Mouse (Mus musculus) embryonic facial prominence, embryonic 11.5 days (tissue): ENCODE results near the gene Hist1h3f. TPM values are rescaled to one million over a fixed set of nuclear protein-coding genes. Genes with fewer than 3 reads are reported as not detected.
A peak's percentile ranks its signal among the peaks of the same experiment; 100 is the strongest.
"Not testable (repeated sequence)": the region's sequence is repeated elsewhere in the genome, so short reads cannot be mapped to it uniquely, and the experiment has no call there.

Experiments
- ATAC-seq: fragments of 200-750 bp; cut with Nextera tagmentation; replicated peaks from 2 replicates; pipeline ENCODE4 v1.8.0; 2017; ENCODE audit warnings: low read depth; ENCODE audit not compliant: insufficient number of reproducible peaks, low FRiP score, low TSS enrichment
- DNase-seq: peaks from one replicate; pipeline ENCODE4 v3.0.0-alpha.2; 2015; ENCODE audit warnings: low spot score
- H3K27ac ChIP-seq: fragments of 300-500 bp; sonication (generic); replicated peaks from 2 replicates; pipeline ENCODE4 v1.5.1; 2014; ENCODE audit warnings: mild to moderate bottlenecking, low read depth, low read length, control low read depth
- H3K27me3 ChIP-seq: fragments of 300-500 bp; sonication (generic); 2 replicates; pipeline ENCODE4 v1.6.1; 2014; ENCODE audit warnings: mild to moderate bottlenecking, low read length, moderate library complexity, mixed read lengths; ENCODE audit not compliant: control insufficient read depth, insufficient read depth
- H3K36me3 ChIP-seq: fragments of 300-500 bp; sonication (generic); replicated peaks from 2 replicates; pipeline ENCODE4 v1.6.1; 2014; ENCODE audit warnings: low read depth, mild to moderate bottlenecking, low read length, moderate library complexity, mixed read lengths; ENCODE audit not compliant: control insufficient read depth, insufficient read depth
- H3K4me1 ChIP-seq: fragments of 300-500 bp; sonication (generic); 2 replicates; pipeline ENCODE4 v1.6.1; 2014; ENCODE audit warnings: low read length, mixed read lengths; ENCODE audit not compliant: control insufficient read depth, insufficient read depth
- H3K4me2 ChIP-seq: fragments of 300-500 bp; sonication (generic); 2 replicates; pipeline ENCODE4 v1.6.1; 2014; ENCODE audit warnings: low read depth, mild to moderate bottlenecking, control low read depth, low read length, moderate library complexity
- H3K4me3 ChIP-seq: fragments of 300-500 bp; sonication (generic); 2 replicates; pipeline ENCODE4 v1.5.1; 2014; ENCODE audit warnings: low read depth, low read length, control low read depth
- H3K9ac ChIP-seq: fragments of 300-500 bp; sonication (generic); replicated peaks from 2 replicates; pipeline ENCODE4 v1.6.1; 2014; ENCODE audit warnings: mild to moderate bottlenecking, control low read depth, low read length
- H3K9me3 ChIP-seq: fragments of 300-500 bp; sonication (generic); replicated peaks from 2 replicates; pipeline ENCODE4 v1.6.1; 2016; ENCODE audit warnings: mild to moderate bottlenecking, low read length, inconsistent platforms, mixed read lengths; ENCODE audit not compliant: control insufficient read depth
- WGBS: fragments of 180-500 bp; shearing (Covaris S2); extraction: QIAGEN DNeasy Blood & Tissue Kit; methylation state at CpG from one replicate; pipeline ENCODE4 v1.1.7; 2014; 5-methylcytosine and 5-hydroxymethylcytosine counted together
- polyA plus RNA-seq: library from polyadenylated mRNA; unstranded; fragments of >200 nt; fragmentation: Nextera tagmentation; extraction: Ambion mirVana; gene quantifications from 2 replicates; pipeline ENCODE4 v1.2.1, GENCODE M21; 2014

Hist1h3f gene
- polyA plus RNA-seq, 1 experiment from 2014 or later = 1.5 TPM

DNA sequence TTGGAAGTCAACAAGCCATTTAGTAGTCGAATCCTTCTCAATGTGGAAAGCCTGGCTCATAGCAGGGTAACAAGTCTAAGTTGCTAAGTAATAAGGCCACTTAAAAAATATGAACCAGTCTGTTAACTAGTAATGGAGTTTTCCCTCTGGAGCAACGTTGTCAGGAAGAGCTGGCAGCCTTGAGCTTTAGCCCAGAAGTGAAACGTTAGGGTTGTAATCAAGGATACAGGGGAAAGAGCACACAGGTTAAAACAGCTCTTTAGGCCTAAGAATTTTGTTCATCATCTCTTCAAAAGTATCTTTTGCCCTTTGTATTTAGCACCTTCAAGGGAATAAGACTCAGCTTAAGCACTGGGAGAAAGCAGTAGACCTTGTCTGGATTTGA lies 6.9 kb downstream of the Hist1h3f start:
- H3K4me3 ChIP-seq = peak overlapping the region; percentile 40
- no peaks in the 10 kb centered on the region for H3K27me3 ChIP-seq
- H3K4me1 ChIP-seq = no peaks in the 10 kb centered on the region
- H3K4me2 ChIP-seq = peak overlapping the region; percentile 50
- 6% methylated on average over 3 of the region's 3 CpGs for WGBS
- peak overlapping the region; percentile 65 for H3K9ac ChIP-seq
- DNase-seq = peak; percentile 72
- H3K9me3 ChIP-seq = no peaks in the 10 kb centered on the region
- H3K27ac ChIP-seq = peak overlapping the region; percentile 92
- no peaks in the 10 kb centered on the region for H3K36me3 ChIP-seq
- no peak for ATAC-seq

DNA sequence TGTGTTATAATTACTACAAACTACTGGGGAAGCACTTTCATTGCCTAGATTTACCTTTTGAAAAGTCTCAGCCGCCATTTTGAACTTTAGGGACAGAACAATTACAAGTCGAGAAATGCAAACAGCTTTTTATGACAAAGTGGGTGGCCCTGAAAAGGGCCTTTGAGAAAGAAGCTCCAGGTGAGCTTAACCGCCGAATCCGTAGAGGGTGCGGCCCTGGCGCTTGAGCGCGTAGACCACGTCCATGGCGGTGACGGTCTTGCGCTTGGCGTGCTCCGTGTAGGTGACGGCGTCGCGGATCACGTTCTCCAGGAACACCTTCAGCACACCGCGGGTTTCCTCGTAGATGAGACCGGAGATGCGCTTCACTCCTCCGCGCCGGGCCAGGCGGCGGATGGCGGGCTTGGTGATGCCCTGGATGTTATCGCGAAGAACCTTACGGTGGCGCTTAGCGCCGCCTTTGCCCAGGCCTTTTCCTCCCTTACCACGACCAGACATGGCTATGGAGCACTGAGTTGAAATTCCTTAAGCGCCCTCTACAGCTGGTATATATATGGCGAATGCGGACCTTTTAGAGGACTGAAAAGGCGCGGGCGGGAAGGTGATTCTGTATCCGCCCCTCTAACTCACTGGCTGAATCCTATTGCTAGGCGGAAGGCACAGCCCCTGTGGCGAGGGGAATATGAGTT lies 7.4 kb downstream of the Hist1h3f start, which contains the start of gene Hist1h4f:
Gene Hist1h4f (minus strand): TSS at position 503 of the 689 bp plus-strand sequence.
- H3K27ac ChIP-seq = peak within 1 kb of the TSS; percentile 92
- H3K9ac ChIP-seq = peak within 1 kb of the TSS; percentile 65
- under 1% methylated on average over 47 of the region's 47 CpGs for WGBS
- peak; percentile 79 for ATAC-seq
- H3K9me3 ChIP-seq, H3K36me3 ChIP-seq, H3K27me3 ChIP-seq, H3K4me1 ChIP-seq: not testable (repeated sequence)
- peak; percentile 96 for DNase-seq
- peak within 1 kb of the TSS; percentile 50 for H3K4me2 ChIP-seq
- peak within 1 kb of the TSS; percentile 40 for H3K4me3 ChIP-seq

DNA sequence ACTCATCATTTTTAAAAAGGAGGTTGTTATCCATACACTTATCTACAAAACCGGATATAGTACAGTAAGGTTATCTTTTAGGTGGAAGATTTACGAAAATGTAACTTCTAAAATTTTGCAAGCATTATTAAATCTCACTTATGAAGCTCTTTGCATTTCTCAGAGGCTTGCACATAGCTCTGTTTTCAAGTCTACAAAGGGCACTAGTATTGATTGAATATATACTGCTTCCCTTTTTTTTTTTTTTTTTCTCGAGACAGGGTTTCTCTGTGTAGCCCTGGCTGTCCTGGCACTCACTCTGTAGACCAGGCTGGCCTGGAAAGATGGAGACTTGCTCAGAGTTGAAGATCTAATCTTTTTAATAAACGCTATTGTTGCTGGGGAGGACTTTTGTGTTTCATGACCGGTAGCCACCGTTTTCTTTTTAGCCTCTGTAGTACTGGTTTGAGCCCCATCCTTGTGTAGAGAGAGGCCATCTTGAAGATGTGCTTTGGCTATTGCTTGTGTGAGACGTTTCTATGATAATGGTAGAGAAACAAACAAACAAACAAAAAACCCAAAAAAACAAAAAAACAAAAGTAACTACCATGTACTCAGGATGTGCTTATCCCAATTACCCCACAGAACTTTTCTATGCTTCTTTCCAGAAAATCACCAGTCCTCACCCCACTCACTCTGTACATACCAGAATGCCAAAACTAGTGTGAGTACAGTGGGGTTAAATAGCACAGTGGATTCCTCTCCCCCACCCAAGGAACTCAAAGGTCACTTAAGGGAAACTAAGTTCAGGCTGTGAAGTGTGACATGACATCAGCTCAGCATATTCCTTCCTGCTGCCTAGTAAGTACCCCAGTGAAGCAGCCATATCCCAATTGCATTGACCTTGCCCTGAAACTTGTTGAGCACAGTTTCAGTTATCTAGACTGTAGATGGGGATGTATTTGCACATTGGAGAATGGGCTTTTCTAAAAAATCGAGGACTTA lies 8.4 kb downstream of the Hist1h3f start:
- H3K36me3 ChIP-seq = no peaks in the 10 kb centered on the region
- WGBS = 61% methylated on average over 8 of the region's 8 CpGs
- no peaks in the 10 kb centered on the region for H3K27me3 ChIP-seq
- DNase-seq (peak; percentile 33), ATAC-seq (no peak)
- peak overlapping the region; percentile 3; the same call in 1 of the 2 replicates for H3K4me2 ChIP-seq
- H3K4me3 ChIP-seq = peak overlapping the region; percentile 40; the same call in 1 of the 2 replicates
- peak overlapping the region; percentile 65 for H3K9ac ChIP-seq
- H3K9me3 ChIP-seq = no peaks in the 10 kb centered on the region
- H3K27ac ChIP-seq = peak overlapping the region; percentile 92
- H3K4me1 ChIP-seq = no peaks in the 10 kb centered on the region

DNA sequence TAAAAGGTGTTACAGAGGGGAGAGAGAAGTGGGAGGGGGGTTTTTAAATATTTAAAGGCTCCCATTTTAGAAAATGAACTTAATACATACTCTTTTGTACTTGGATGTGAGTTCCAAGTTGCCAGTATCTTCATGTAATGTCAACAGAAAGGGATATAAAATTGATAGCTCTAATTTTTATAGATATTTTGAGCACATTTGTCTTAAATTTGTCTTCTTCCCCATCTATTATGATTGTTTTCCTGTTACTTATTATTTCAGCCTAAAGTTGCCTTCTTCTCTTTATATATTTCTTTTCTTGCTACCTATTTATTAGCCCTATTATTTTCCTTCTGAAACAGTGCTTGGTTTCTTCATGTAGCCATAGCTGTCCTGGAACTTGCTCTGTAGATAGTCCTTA lies 9.1 kb downstream of the Hist1h3f start, which contains the start of gene Hist1h1d:
Gene Hist1h1d (plus strand): TSS at position 301 of the 400 bp plus-strand sequence.
- Histone ChIP-seq H3K27me3 (no peaks in the 10 kb centered on the region), H3K36me3 (no peaks in the 10 kb centered on the region), H3K27ac (peak within 1 kb of the TSS; percentile 98), H3K9ac (peak within 1 kb of the TSS; percentile 32; the same call in 1 of the 2 replicates), H3K9me3 (no peaks in the 10 kb centered on the region), H3K4me2 (no peak within 1 kb of the TSS), H3K4me1 (no peaks in the 10 kb centered on the region), H3K4me3 (no peak within 1 kb of the TSS)
- DNase-seq (no peak), ATAC-seq (no peak)

DNA sequence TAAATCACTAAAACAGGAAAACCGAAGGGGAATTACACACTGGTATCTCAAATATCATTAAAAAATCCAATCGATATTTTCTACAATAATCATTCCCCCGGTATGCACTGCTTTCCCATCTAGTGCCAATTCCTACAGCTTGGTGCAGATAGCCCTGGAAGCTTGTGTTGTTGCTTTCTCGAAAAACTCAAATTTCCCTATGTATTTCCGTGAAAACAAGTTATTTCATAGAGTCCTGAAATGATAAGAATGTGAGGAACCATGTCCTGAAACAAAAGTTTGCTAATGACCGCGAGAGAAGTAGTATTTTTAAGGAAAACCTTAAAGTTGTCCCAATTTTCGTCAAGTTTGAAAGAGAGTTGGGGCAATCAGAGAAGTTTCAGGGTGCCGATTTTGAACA lies 10.5 kb downstream of the Hist1h3f start:
- 28% methylated on average over 9 of the region's 9 CpGs for WGBS
- H3K27me3 ChIP-seq = no peaks in the 10 kb centered on the region
- H3K9me3 ChIP-seq = no peaks in the 10 kb centered on the region
- ATAC-seq (no peak), DNase-seq (no peak)
- H3K36me3 ChIP-seq = no peaks in the 10 kb centered on the region
- peak overlapping the region; percentile 80 for H3K9ac ChIP-seq
- peak overlapping the region; percentile 98 for H3K27ac ChIP-seq
- no peaks in the 10 kb centered on the region for H3K4me1 ChIP-seq
- H3K4me3 ChIP-seq = peak overlapping the region; percentile 64
- peak overlapping the region; percentile 80 for H3K4me2 ChIP-seq

DNA sequence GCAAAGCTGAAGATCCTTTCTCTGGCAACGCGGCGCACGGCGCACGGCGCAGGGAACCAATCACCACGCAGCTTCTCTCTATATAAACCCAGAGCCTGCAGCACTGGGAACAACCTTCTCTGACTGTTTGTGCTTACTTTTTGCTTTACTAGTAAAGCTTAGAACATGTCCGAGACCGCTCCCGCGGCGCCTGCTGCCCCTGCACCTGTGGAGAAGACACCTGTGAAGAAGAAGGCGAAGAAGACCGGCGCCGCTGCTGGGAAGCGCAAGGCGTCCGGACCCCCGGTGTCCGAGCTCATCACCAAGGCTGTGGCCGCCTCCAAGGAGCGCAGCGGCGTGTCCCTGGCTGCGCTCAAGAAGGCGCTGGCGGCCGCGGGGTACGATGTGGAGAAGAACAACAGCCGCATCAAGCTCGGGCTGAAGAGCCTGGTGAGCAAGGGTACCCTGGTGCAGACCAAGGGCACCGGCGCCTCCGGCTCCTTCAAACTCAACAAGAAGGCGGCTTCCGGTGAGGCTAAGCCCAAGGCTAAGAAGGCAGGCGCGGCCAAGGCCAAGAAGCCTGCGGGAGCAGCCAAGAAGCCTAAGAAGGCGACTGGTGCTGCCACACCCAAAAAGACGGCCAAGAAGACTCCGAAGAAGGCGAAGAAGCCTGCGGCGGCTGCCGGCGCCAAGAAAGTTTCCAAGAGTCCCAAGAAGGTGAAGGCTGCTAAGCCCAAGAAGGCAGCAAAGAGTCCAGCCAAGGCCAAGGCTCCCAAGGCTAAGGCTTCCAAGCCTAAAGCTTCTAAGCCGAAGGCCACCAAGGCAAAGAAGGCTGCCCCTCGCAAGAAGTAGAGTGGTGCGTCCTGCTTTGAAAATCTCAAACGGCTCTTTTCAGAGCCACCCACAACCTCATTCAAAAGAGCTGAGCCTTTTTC lies 11.3 kb downstream of the Hist1h3f start:
- DNase-seq (peak; percentile 94), ATAC-seq (peak; percentile 88)
- Histone ChIP-seq H3K9ac (peak overlapping the region; percentile 80), H3K27me3 (no peaks in the 10 kb centered on the region), H3K4me1 (no peaks in the 10 kb centered on the region), H3K4me2 (peak overlapping the region; percentile 80), H3K9me3 (no peaks in the 10 kb centered on the region), H3K36me3 (no peaks in the 10 kb centered on the region), H3K4me3 (peak overlapping the region; percentile 64), H3K27ac (peak overlapping the region; percentile 98)
- WGBS = under 1% methylated on average over 51 of the region's 54 CpGs

DNA sequence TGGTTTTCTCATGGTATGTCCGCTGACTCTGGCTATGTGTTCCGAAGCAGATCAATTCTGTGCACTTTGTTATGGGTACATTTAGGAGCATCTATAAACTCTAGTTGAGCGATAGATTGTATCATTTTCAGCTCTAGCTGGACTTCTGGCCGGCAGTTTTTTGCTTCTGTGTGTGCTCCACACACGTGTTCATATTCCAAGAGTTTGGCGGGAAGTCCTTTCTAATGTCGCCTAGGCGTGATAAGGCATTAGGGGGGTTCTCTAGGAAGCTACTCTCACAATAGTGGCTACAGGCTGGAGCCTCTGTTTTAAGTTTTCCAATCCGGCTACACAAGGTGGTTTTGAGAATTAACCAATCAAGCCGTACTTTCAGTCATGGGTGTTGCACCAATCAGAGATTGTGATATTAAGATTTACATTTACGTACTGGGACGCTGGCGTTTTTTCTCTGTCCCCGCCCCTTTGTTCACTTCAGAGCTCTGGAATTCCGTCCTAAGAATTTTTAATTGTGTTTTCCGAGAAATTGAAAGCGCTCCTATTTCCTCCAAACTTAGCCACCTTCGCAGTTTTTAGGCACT lies 12.1 kb downstream of the Hist1h3f start:
- 0% methylated on average over 18 of the region's 18 CpGs for WGBS
- H3K27me3 ChIP-seq = no peaks in the 10 kb centered on the region
- ATAC-seq (peak; percentile 76), DNase-seq (peak; percentile 96)
- H3K4me3 ChIP-seq = peak overlapping the region; percentile 64
- H3K36me3 ChIP-seq = no peaks in the 10 kb centered on the region
- no peaks in the 10 kb centered on the region for H3K9me3 ChIP-seq
- peak overlapping the region; percentile 80 for H3K4me2 ChIP-seq
- peak overlapping the region; percentile 80 for H3K9ac ChIP-seq
- peak overlapping the region; percentile 98 for H3K27ac ChIP-seq
- H3K4me1 ChIP-seq = no peaks in the 10 kb centered on the region
